Mouse (Mus musculus) frontal cortex, postnatal 25 days (tissue): Measurements from ENCODE around the gene Yeats2.

Source experiments
- DNase-seq, 2 experiments: peaks; one replicate each; pipeline ENCODE4 v3.0.0; 2022; ENCODE audit warnings: low spot score in 2 of 2

Gene Yeats2

GRCm38 (mm10) chr16:20191161-20191882, 50.5 kb downstream of the Yeats2 start:
- no peak for DNase-seq

- no peak for DNase-seq
Measured at GRCm38 (mm10) chr16:20192043-20192442, 51.2 kb downstream of the Yeats2 start.

- DNase-seq, result no peak
Measured at GRCm38 (mm10) chr16:20195546-20195945, 54.7 kb downstream of the Yeats2 start.

GRCm38 (mm10) chr16:20196962-20197361, 56.1 kb downstream of the Yeats2 start:
- DNase-seq, result no peak

- no peak for DNase-seq
Measured at GRCm38 (mm10) chr16:20199501-20200201, 58.8 kb downstream of the Yeats2 start.

GRCm38 (mm10) chr16:20213591-20214226, 72.8 kb downstream of the Yeats2 start:
- DNase-seq, result no peak

GRCm38 (mm10) chr16:20222726-20223125, 81.9 kb downstream of the Yeats2 start:
- no peak for DNase-seq

GRCm38 (mm10) chr16:20226676-20227075, 85.8 kb downstream of the Yeats2 start:
- DNase-seq, result no peak

GRCm38 (mm10) chr16:20227504-20227903, 86.6 kb downstream of the Yeats2 start:
- DNase-seq, result no peak

GRCm38 (mm10) chr16:20228167-20228566, 87.3 kb downstream of the Yeats2 start:
- DNase-seq, result no peak

GRCm38 (mm10) chr16:20234406-20234805, 93.5 kb downstream of the Yeats2 start:
- DNase-seq, result no peak

GRCm38 (mm10) chr16:20237426-20237825, 96.6 kb downstream of the Yeats2 start:
- DNase-seq, result no peak

- no peak for DNase-seq
Measured at GRCm38 (mm10) chr16:20238646-20239045, 97.8 kb downstream of the Yeats2 start.

- peak; percentile 44 to 47 for DNase-seq
Measured at GRCm38 (mm10) chr16:20240468-20241414, 99.9 kb downstream of the Yeats2 start, which contains the start of gene Map6d1. Gene Map6d1 (minus strand): TSS chr16:20241358.

- no peak for DNase-seq
Measured at GRCm38 (mm10) chr16:20247103-20247502, 106.2 kb downstream of the Yeats2 start.

GRCm38 (mm10) chr16:20248442-20249174, 107.7 kb downstream of the Yeats2 start:
- no peak for DNase-seq

- DNase-seq, result no peak
Measured at GRCm38 (mm10) chr16:20257926-20258325, 117.1 kb downstream of the Yeats2 start.

- DNase-seq, result no peak
Measured at GRCm38 (mm10) chr16:20265089-20265488, 124.2 kb downstream of the Yeats2 start.

GRCm38 (mm10) chr16:20271339-20271738, 130.5 kb downstream of the Yeats2 start:
- no peak for DNase-seq

GRCm38 (mm10) chr16:20272994-20273393, 132.1 kb downstream of the Yeats2 start:
- DNase-seq, result no peak

- DNase-seq, result no peak
Measured at GRCm38 (mm10) chr16:20279395-20279794, 138.5 kb downstream of the Yeats2 start.
